Mouse (Mus musculus): ENCODE measurements around the gene Sugp1. TPM values are rescaled to one million over a fixed set of nuclear protein-coding genes. Genes with fewer than 3 reads are reported as not detected.

Sugp1 gene
- polyA plus RNA-seq (2015; fragmentation: Nextera tagmentation; extraction: Ambion mirVana), result 14.7 and 14.9 TPM in 2 replicates

GRCm38 (mm10) chr8:70042583-70043455, at the start of gene Sugp1, which contains the start of gene Mau2:
Gene Sugp1 (plus strand): TSS chr8:70042813.
Gene Mau2 (minus strand): TSS chr8:70042734.
- Histone ChIP-seq H3K4me1 (ENCODE audit: control insufficient read depth, low read depth, low read length) (peaks cover 48% of the 10 kb centered on the region), H3K4me3 (ENCODE audit: low read depth, low read length) (peak within 1 kb of the TSS; percentile 97), H3K36me3 (ENCODE audit: control insufficient read depth, insufficient read depth) (no peaks in the 10 kb centered on the region), H3K9ac (ENCODE audit: low read depth, low read length) (peak within 1 kb of the TSS; percentile 97), H3K4me2 (ENCODE audit: low read depth, low read length) (peak within 1 kb of the TSS; percentile 93), H3K27ac (ENCODE audit: low read length) (peak within 1 kb of the TSS; percentile 92), H3K9me3 (replicated peaks; ENCODE audit: control insufficient read depth, low read length) (no peaks in the 10 kb centered on the region), H3K27me3 (ENCODE audit: control insufficient read depth, insufficient read depth, low read depth, low read length) (no peaks in the 10 kb centered on the region)
- WGBS (ENCODE audit: insufficient replicate concordance), result under 1% methylated on average over 65 of the region's 65 CpGs
- ATAC-seq (ENCODE audit: low read depth), result peak; percentile 90

- Histone ChIP-seq H3K27me3 (ENCODE audit: control insufficient read depth, insufficient read depth, low read depth, low read length) (no peaks in the 10 kb centered on the region), H3K9ac (ENCODE audit: low read depth, low read length) (peak overlapping the region; percentile 96), H3K4me1 (ENCODE audit: control insufficient read depth, low read depth, low read length) (peaks cover 29% of the 10 kb centered on the region), H3K27ac (ENCODE audit: low read length) (peak overlapping the region; percentile 97), H3K4me2 (ENCODE audit: low read depth, low read length) (peak overlapping the region; percentile 90), H3K4me3 (ENCODE audit: low read depth, low read length) (peak overlapping the region; percentile 97), H3K36me3 (ENCODE audit: control insufficient read depth, insufficient read depth) (no peaks in the 10 kb centered on the region), H3K9me3 (replicated peaks; ENCODE audit: control insufficient read depth, low read length) (no peaks in the 10 kb centered on the region)
- under 1% methylated on average over 7 of the region's 7 CpGs for WGBS (ENCODE audit: insufficient replicate concordance)
- ATAC-seq (ENCODE audit: low read depth), result no peak
These were observed 47.2 kb upstream of the Sugp1 start for GRCm38 (mm10) chr8:69995422-69995775.

- H3K9ac ChIP-seq (ENCODE audit: low read depth, low read length), result peak within 1 kb of the TSS; percentile 96
- peak within 1 kb of the TSS; percentile 98 for H3K4me2 ChIP-seq (ENCODE audit: low read depth, low read length)
- WGBS (ENCODE audit: insufficient replicate concordance), result under 1% methylated on average over 78 of the region's 87 CpGs
- peak within 1 kb of the TSS; percentile 97 for H3K27ac ChIP-seq (ENCODE audit: low read length)
- no peaks in the 10 kb centered on the region for H3K27me3 ChIP-seq (ENCODE audit: control insufficient read depth, insufficient read depth, low read depth, low read length)
- H3K4me1 ChIP-seq (ENCODE audit: control insufficient read depth, low read depth, low read length), result peaks cover 29% of the 10 kb centered on the region
- H3K36me3 ChIP-seq (ENCODE audit: control insufficient read depth, insufficient read depth), result no peaks in the 10 kb centered on the region
- ATAC-seq (ENCODE audit: low read depth), result peak; percentile 94
- peak within 1 kb of the TSS; percentile 97 for H3K4me3 ChIP-seq (ENCODE audit: low read depth, low read length)
- H3K9me3 ChIP-seq (replicated peaks; ENCODE audit: control insufficient read depth, low read length), result no peaks in the 10 kb centered on the region
These were observed 46.6 kb upstream of the Sugp1 start, which contains the start of gene Gatad2a for GRCm38 (mm10) chr8:69995776-69996588. Gene Gatad2a (minus strand): TSS chr8:69996384.

GRCm38 (mm10) chr8:69996589-69997285, 45.9 kb upstream of the Sugp1 start:
- Histone ChIP-seq H3K4me1 (ENCODE audit: control insufficient read depth, low read depth, low read length) (peaks cover 36% of the 10 kb centered on the region), H3K9me3 (replicated peaks; ENCODE audit: control insufficient read depth, low read length) (no peaks in the 10 kb centered on the region), H3K36me3 (ENCODE audit: control insufficient read depth, insufficient read depth) (no peaks in the 10 kb centered on the region), H3K9ac (ENCODE audit: low read depth, low read length) (peak overlapping the region; percentile 92), H3K27ac (ENCODE audit: low read length) (peak overlapping the region; percentile 95), H3K4me2 (ENCODE audit: low read depth, low read length) (peak overlapping the region; percentile 98), H3K27me3 (ENCODE audit: control insufficient read depth, insufficient read depth, low read depth, low read length) (no peaks in the 10 kb centered on the region), H3K4me3 (ENCODE audit: low read depth, low read length) (peak overlapping the region; percentile 76)
- no peak for ATAC-seq (ENCODE audit: low read depth)
- WGBS (ENCODE audit: insufficient replicate concordance), result 3% methylated on average over 35 of the region's 35 CpGs

GRCm38 (mm10) chr8:69998706-69999105, 43.9 kb upstream of the Sugp1 start:
- ATAC-seq (ENCODE audit: low read depth), result no peak
- no peak overlapping the region for H3K4me3 ChIP-seq (ENCODE audit: low read depth, low read length)
- H3K36me3 ChIP-seq (ENCODE audit: control insufficient read depth, insufficient read depth), result no peaks in the 10 kb centered on the region
- H3K27ac ChIP-seq (ENCODE audit: low read length), result no peak overlapping the region
- H3K9ac ChIP-seq (ENCODE audit: low read depth, low read length), result no peak overlapping the region
- no peak overlapping the region for H3K4me2 ChIP-seq (ENCODE audit: low read depth, low read length)
- peaks cover 41% of the 10 kb centered on the region for H3K4me1 ChIP-seq (ENCODE audit: control insufficient read depth, low read depth, low read length)
- no peaks in the 10 kb centered on the region for H3K27me3 ChIP-seq (ENCODE audit: control insufficient read depth, insufficient read depth, low read depth, low read length)
- H3K9me3 ChIP-seq (replicated peaks; ENCODE audit: control insufficient read depth, low read length), result no peaks in the 10 kb centered on the region
- WGBS (ENCODE audit: insufficient replicate concordance), result 74% methylated on average over 3 of the region's 3 CpGs

- H3K4me3 ChIP-seq (ENCODE audit: low read depth, low read length), result no peak overlapping the region
- no peaks in the 10 kb centered on the region for H3K9me3 ChIP-seq (replicated peaks; ENCODE audit: control insufficient read depth, low read length)
- ATAC-seq (ENCODE audit: low read depth), result no peak
- no peak overlapping the region for H3K27ac ChIP-seq (ENCODE audit: low read length)
- no peaks in the 10 kb centered on the region for H3K36me3 ChIP-seq (ENCODE audit: control insufficient read depth, insufficient read depth)
- 85% methylated on average over 4 of the region's 4 CpGs for WGBS (ENCODE audit: insufficient replicate concordance)
- no peak overlapping the region for H3K9ac ChIP-seq (ENCODE audit: low read depth, low read length)
- H3K4me1 ChIP-seq (ENCODE audit: control insufficient read depth, low read depth, low read length), result peaks cover 38% of the 10 kb centered on the region
- no peaks in the 10 kb centered on the region for H3K27me3 ChIP-seq (ENCODE audit: control insufficient read depth, insufficient read depth, low read depth, low read length)
- no peak overlapping the region for H3K4me2 ChIP-seq (ENCODE audit: low read depth, low read length)
These were observed 43.4 kb upstream of the Sugp1 start for GRCm38 (mm10) chr8:69999236-69999635.

GRCm38 (mm10) chr8:70000226-70000625, 42.4 kb upstream of the Sugp1 start:
- no peak overlapping the region for H3K9ac ChIP-seq (ENCODE audit: low read depth, low read length)
- no peaks in the 10 kb centered on the region for H3K27me3 ChIP-seq (ENCODE audit: control insufficient read depth, insufficient read depth, low read depth, low read length)
- peaks cover 29% of the 10 kb centered on the region for H3K4me1 ChIP-seq (ENCODE audit: control insufficient read depth, low read depth, low read length)
- H3K36me3 ChIP-seq (ENCODE audit: control insufficient read depth, insufficient read depth), result no peaks in the 10 kb centered on the region
- no peak overlapping the region for H3K4me2 ChIP-seq (ENCODE audit: low read depth, low read length)
- H3K4me3 ChIP-seq (ENCODE audit: low read depth, low read length), result no peak overlapping the region
- WGBS (ENCODE audit: insufficient replicate concordance), result 79% methylated on average over 2 of the region's 2 CpGs
- no peak overlapping the region for H3K27ac ChIP-seq (ENCODE audit: low read length)
- no peak for ATAC-seq (ENCODE audit: low read depth)
- H3K9me3 ChIP-seq (replicated peaks; ENCODE audit: control insufficient read depth, low read length), result no peaks in the 10 kb centered on the region

GRCm38 (mm10) chr8:70001176-70001891, 41.3 kb upstream of the Sugp1 start:
- Histone ChIP-seq H3K9me3 (replicated peaks; ENCODE audit: control insufficient read depth, low read length) (no peaks in the 10 kb centered on the region), H3K4me2 (ENCODE audit: low read depth, low read length) (peak overlapping the region; percentile 71), H3K27me3 (ENCODE audit: control insufficient read depth, insufficient read depth, low read depth, low read length) (no peaks in the 10 kb centered on the region), H3K4me1 (ENCODE audit: control insufficient read depth, low read depth, low read length) (peaks cover 27% of the 10 kb centered on the region), H3K27ac (ENCODE audit: low read length) (peak overlapping the region; percentile 86), H3K36me3 (ENCODE audit: control insufficient read depth, insufficient read depth) (no peaks in the 10 kb centered on the region), H3K4me3 (ENCODE audit: low read depth, low read length) (peak overlapping the region; percentile 49), H3K9ac (ENCODE audit: low read depth, low read length) (peak overlapping the region; percentile 56)
- peak; percentile 68 for ATAC-seq (ENCODE audit: low read depth)
- under 1% methylated on average over 16 of the region's 16 CpGs for WGBS (ENCODE audit: insufficient replicate concordance)

Data from liver, embryonic 16.5 days (tissue).